13 mouse cellular contexts compared by ENCODE assay signal in genomic region chr7:140967862-140968591, GRCm38 (mm10). TPM values are rescaled to one million over a fixed set of nuclear protein-coding genes. Genes with fewer than 3 reads are reported as not detected.
DNase-seq lines count a peak whose midpoint lies in the region; ATAC-seq and TF ChIP-seq lines count a peak whose summit lies in the region.
"Had no signal": no experiment of that assay in that cellular context is flagged by ENCODE, and none has a peak within 500 bp of the region (broad histone marks: within the 10 kb centered on the region; RNA-seq: fewer than 3 reads in every experiment).

No protein-coding gene starts in this region.

- H3K79me2 ChIP-seq in heart, adult 2 months (replicated peaks; ENCODE audit: control insufficient read depth, insufficient read depth, low read length) = no peaks in the 10 kb centered on the region

- H3K36me3 ChIP-seq in heart, adult 2 months (ENCODE audit: control insufficient read depth, insufficient read depth, low read length) = no peaks in the 10 kb centered on the region
- H3K36me3 ChIP-seq in spleen, adult 2 months (ENCODE audit: control insufficient read depth, insufficient read depth, low read length) = no peaks in the 10 kb centered on the region
- H3K36me3 ChIP-seq in limb, embryonic 13.5 days = no peaks in the 10 kb centered on the region

- H3K4me2 ChIP-seq in limb, embryonic 13.5 days (replicated peaks) = peak overlapping the region; percentile 42

- H3K27me3 ChIP-seq in heart, adult 2 months (ENCODE audit: control insufficient read depth, insufficient read depth, low read length) = no peaks in the 10 kb centered on the region
- no peaks in the 10 kb centered on the region for H3K27me3 ChIP-seq in spleen, adult 2 months (ENCODE audit: control insufficient read depth, insufficient read depth, low read length)
- H3K27me3 ChIP-seq in limb, embryonic 13.5 days = no peaks in the 10 kb centered on the region

- no peak for TF ChIP-seq EP300 in heart, adult 2 months (IDR thresholded peaks at IDR 0.05; ENCODE audit: insufficient read depth, low read depth, low read length)

- H3K9ac ChIP-seq in heart, adult 2 months (ENCODE audit: low read depth, low read length) = peak overlapping the region; percentile 62
- no peak overlapping the region for H3K9ac ChIP-seq in limb, embryonic 13.5 days

- intact Hi-C loops in heart, adult 2 months (cut with DNase I) = no loop called here

- no peak for TF ChIP-seq CTCF in heart, adult 2 months (IDR thresholded peaks at IDR 0.05)
- no peak for TF ChIP-seq CTCF in spleen, adult 2 months (IDR thresholded peaks at IDR 0.05; ENCODE audit: extremely low read depth, insufficient read depth, insufficient read length, insufficient replicate concordance)

- no peak for DNase-seq in heart, adult 2 months
- DNase-seq in heart, postnatal 4 days = no peak
- DNase-seq in spleen, adult 2 months (ENCODE audit: low read depth in 1 of 2, low spot score in 2 of 2) = no peak
- no peak for DNase-seq in spleen, postnatal 14 days (ENCODE audit: low spot score in 2 of 2)
- peak; percentile 43 for DNase-seq in yolk sac, embryonic 10.5 days (ENCODE audit: low spot score)
- DNase-seq in layer of hippocampus, postnatal 14 days (ENCODE audit: low spot score in 2 of 2) = no peak
- no peak for DNase-seq in right cerebral cortex, postnatal 36 days (ENCODE audit: low spot score in 2 of 2)
- DNase-seq: cerebellum, postnatal 14 days; heart, adult 18-20 months; layer of hippocampus, adult 9-11 months; spleen, adult 18-20 months had no signal

- WGBS in heart, adult 2 months = 34% methylated on average over 14 of the region's 14 CpGs
- 19% methylated on average over 14 of the region's 14 CpGs for WGBS in spleen, adult 2 months
- WGBS in limb, embryonic 13.5 days = 4% methylated on average over 14 of the region's 14 CpGs

- H3K27ac ChIP-seq in heart, adult 2 months = no peak overlapping the region
- peak overlapping the region; percentile 18; the same call in 1 of the 2 replicates for H3K27ac ChIP-seq in spleen, adult 2 months (ENCODE audit: insufficient read depth, low read length)
- H3K27ac ChIP-seq in limb, embryonic 13.5 days = peak overlapping the region; percentile 55

- TF ChIP-seq POLR2A in heart, adult 2 months (IDR thresholded peaks at IDR 0.05; ENCODE audit: insufficient read depth, low read depth, low read length) = no peak
- no peak for TF ChIP-seq POLR2A in spleen, adult 2 months (IDR thresholded peaks at IDR 0.05; ENCODE audit: low read depth, low read length)

- no peak overlapping the region for H3K4me3 ChIP-seq in heart, adult 2 months
- no peak overlapping the region for H3K4me3 ChIP-seq in spleen, adult 2 months (ENCODE audit: extremely low read depth, insufficient read depth, insufficient read length)
- H3K4me3 ChIP-seq in limb, embryonic 13.5 days = peak overlapping the region; percentile 1; the same call in 1 of the 2 replicates

- ATAC-seq in limb, embryonic 13.5 days (ENCODE audit: low FRiP score, low read depth) = peak; percentile 14; the same call in 1 of the 2 replicates

- peaks cover 7% of the 10 kb centered on the region for H3K4me1 ChIP-seq in heart, adult 2 months (ENCODE audit: control insufficient read depth, insufficient read depth, low read length)
- H3K4me1 ChIP-seq in spleen, adult 2 months (ENCODE audit: control insufficient read depth, insufficient read depth, insufficient read length) = 0 out of 2 replicates have a peak, but pooled peaks cover 2% of the 10 kb centered on the region
- H3K4me1 ChIP-seq in limb, embryonic 13.5 days = peaks cover 25% of the 10 kb centered on the region

- H3K9me3 ChIP-seq in limb, embryonic 13.5 days = no peaks in the 10 kb centered on the region

RNA-seq across cellular contexts. Expression of gene Ifitm1, which starts 1.0 kb away (rescaled TPM):
- 1 to 10 TPM; 6.1 to 7.7 TPM for total RNA-seq in heart, adult 2 months (2021)
- 16.1 and 52.2 TPM in 2 replicates for polyA plus RNA-seq in heart, adult 2 months (2012; rRNA removed)
- total RNA-seq in heart, postnatal 4 days (2021) = 1 to 10 TPM; 2.6 to 3.0 TPM
- 159 and 265 TPM in 2 replicates for polyA plus RNA-seq in spleen, adult 2 months (2012; rRNA removed)
- polyA plus RNA-seq in limb, embryonic 13.5 days (2015; fragmentation: Nextera tagmentation; extraction: Ambion mirVana) = 50.2 and 64.6 TPM in 2 replicates
- 1 to 10 TPM; 3.3 to 6.3 TPM for total RNA-seq in layer of hippocampus, postnatal 14 days (2021)

RNA-seq across cellular contexts. Expression of gene Ifitm2, which starts 12.2 kb away (rescaled TPM):
- 100 to 1,000 TPM; 107 to 113 TPM for total RNA-seq in heart, adult 2 months (2021)
- polyA plus RNA-seq in heart, adult 2 months (2012; rRNA removed) = 368 and 425 TPM in 2 replicates
- 100 to 1,000 TPM; 178 to 182 TPM for total RNA-seq in heart, postnatal 4 days (2021)
- polyA plus RNA-seq in spleen, adult 2 months (2012; rRNA removed) = 279 and 436 TPM in 2 replicates
- polyA plus RNA-seq in limb, embryonic 13.5 days (2015; fragmentation: Nextera tagmentation; extraction: Ambion mirVana) = 1,181 and 1,271 TPM in 2 replicates
- 10 to 100 TPM; 15.1 to 20.8 TPM for total RNA-seq in layer of hippocampus, postnatal 14 days (2021)

RNA-seq across cellular contexts. Expression of gene Gm45717, which starts 12.3 kb away (rescaled TPM):
- not detected for total RNA-seq in heart, adult 2 months (2021)
- not detected in 2 replicates for polyA plus RNA-seq in heart, adult 2 months (2012; rRNA removed)
- not detected for total RNA-seq in heart, postnatal 4 days (2021)
- polyA plus RNA-seq in spleen, adult 2 months (2012; rRNA removed) = not detected in 2 replicates
- polyA plus RNA-seq in limb, embryonic 13.5 days (2015; fragmentation: Nextera tagmentation; extraction: Ambion mirVana) = not detected in 2 replicates
- total RNA-seq in layer of hippocampus, postnatal 14 days (2021) = not detected
- total RNA-seq: heart, adult 18-20 months had no signal
- polyA plus RNA-seq: C2C12 had no signal

RNA-seq across cellular contexts. Expression of gene Ifitm5, which starts 17.9 kb away (rescaled TPM):
- under 1 TPM; 0.32 to 0.34 TPM for total RNA-seq in heart, adult 2 months (2021)
- polyA plus RNA-seq in heart, adult 2 months (2012; rRNA removed) = 1.1 and 2.0 TPM in 2 replicates
- 1 to 10 TPM in 1 of 2 experiments, under 1 TPM in 1; 0.72 to 1.4 TPM for total RNA-seq in heart, postnatal 4 days (2021)
- 1.2 and 1.3 TPM in 2 replicates for polyA plus RNA-seq in spleen, adult 2 months (2012; rRNA removed)
- polyA plus RNA-seq in limb, embryonic 13.5 days (2015; fragmentation: Nextera tagmentation; extraction: Ambion mirVana) = 10.7 and 15.2 TPM in 2 replicates
- total RNA-seq in layer of hippocampus, postnatal 14 days (2021) = not detected

RNA-seq across cellular contexts. Expression of gene Pgghg, which starts 26.8 kb away (rescaled TPM):
- 1 to 10 TPM; 4.0 to 5.8 TPM for total RNA-seq in heart, adult 2 months (2021)
- 13.0 and 14.1 TPM in 2 replicates for polyA plus RNA-seq in heart, adult 2 months (2012; rRNA removed)
- total RNA-seq in heart, postnatal 4 days (2021) = 1 to 10 TPM; 8.4 to 8.7 TPM
- 21.2 and 26.0 TPM in 2 replicates for polyA plus RNA-seq in spleen, adult 2 months (2012; rRNA removed)
- 25.9 and 28.0 TPM in 2 replicates for polyA plus RNA-seq in limb, embryonic 13.5 days (2015; fragmentation: Nextera tagmentation; extraction: Ambion mirVana)
- 1 to 10 TPM; 4.1 to 5.1 TPM for total RNA-seq in layer of hippocampus, postnatal 14 days (2021)

Comparison
In these comparisons a context has a peak if more than half of its experiments do, and no peak if none do; other contexts are left out.
1. RNA of gene Ifitm2, which starts 12.2 kb away (total RNA-seq): 178 to 182 TPM in heart, postnatal 4 days and 107 to 113 TPM in heart, adult 2 months; 15.1 to 20.8 TPM in layer of hippocampus, postnatal 14 days; every median in the first group is over 4 times any median in the second.